Mouse (Mus musculus) Patski (cell line): Measurements from ENCODE around the gene Letm1. TPM values are rescaled to one million over a fixed set of nuclear protein-coding genes. Genes with fewer than 3 reads are reported as not detected.

Experiments
- ATAC-seq: fragments of 100-300 bp; one replicate; pipeline ENCODE4 v1.8.0; 2021
- CTCF ChIA-PET: fragments of 350-600 bp; sonication (Branson Sonifier 250); formaldehyde crosslinking; loops from one replicate; lab custom pipeline; 2022; ENCODE audit warnings: inconsistent platforms; lab: Charles Lee
- POLR2A ChIA-PET: fragments of 350-600 bp; sonication (Branson Sonifier 250); formaldehyde crosslinking; loops from one replicate; lab custom pipeline; 2022; ENCODE audit warnings: antibody characterized with exemption, inconsistent platforms; lab: Charles Lee
- DNase-seq: peaks from one replicate; pipeline ENCODE4 v3.0.0-alpha.2; 2011; ENCODE audit warnings: low read depth, low spot score
- H3K27me3 ChIP-seq: fragments of 371-371 bp; one replicate; pipeline ENCODE4 v1.5.1; 2021
- CTCF ChIP-seq: fragments of 100-300 bp; IDR thresholded peaks from one replicate; pipeline ENCODE4 v1.5.1; 2021
- in situ Hi-C: fragments of 300-500 bp; cut with MboI; formaldehyde crosslinking; loops from 3 replicates; pipeline ENCODE4 v1.11.1; 2018; ENCODE audit warnings: low pct_unique_long_range_greater_than_20kb, mixed read lengths
- polyA plus RNA-seq: library from polyadenylated mRNA; unstranded; gene quantifications from one replicate; pipeline ENCODE4 v1.2.3, GENCODE M21; 2021

Gene Letm1
- polyA plus RNA-seq, 1 experiment from 2014 or later: 64.9 TPM

GRCm38 (mm10) chr5:33726081-33726647 is 56.5 kb downstream of the Letm1 start:
- no peak for DNase-seq
- in situ Hi-C loops: no loop called here
- POLR2A ChIA-PET: no interaction called here
- no peak for TF ChIP-seq CTCF
- H3K27me3 ChIP-seq: no peaks in the 10 kb centered on the region
- CTCF ChIA-PET: interaction anchor here (0.9 to 1.0 kb wide), 2 partner anchors 43 to 50 kb away, joined by 3 to 4 read pairs; no protein-coding TSS in a partner anchor
- no peak for ATAC-seq

DNA sequence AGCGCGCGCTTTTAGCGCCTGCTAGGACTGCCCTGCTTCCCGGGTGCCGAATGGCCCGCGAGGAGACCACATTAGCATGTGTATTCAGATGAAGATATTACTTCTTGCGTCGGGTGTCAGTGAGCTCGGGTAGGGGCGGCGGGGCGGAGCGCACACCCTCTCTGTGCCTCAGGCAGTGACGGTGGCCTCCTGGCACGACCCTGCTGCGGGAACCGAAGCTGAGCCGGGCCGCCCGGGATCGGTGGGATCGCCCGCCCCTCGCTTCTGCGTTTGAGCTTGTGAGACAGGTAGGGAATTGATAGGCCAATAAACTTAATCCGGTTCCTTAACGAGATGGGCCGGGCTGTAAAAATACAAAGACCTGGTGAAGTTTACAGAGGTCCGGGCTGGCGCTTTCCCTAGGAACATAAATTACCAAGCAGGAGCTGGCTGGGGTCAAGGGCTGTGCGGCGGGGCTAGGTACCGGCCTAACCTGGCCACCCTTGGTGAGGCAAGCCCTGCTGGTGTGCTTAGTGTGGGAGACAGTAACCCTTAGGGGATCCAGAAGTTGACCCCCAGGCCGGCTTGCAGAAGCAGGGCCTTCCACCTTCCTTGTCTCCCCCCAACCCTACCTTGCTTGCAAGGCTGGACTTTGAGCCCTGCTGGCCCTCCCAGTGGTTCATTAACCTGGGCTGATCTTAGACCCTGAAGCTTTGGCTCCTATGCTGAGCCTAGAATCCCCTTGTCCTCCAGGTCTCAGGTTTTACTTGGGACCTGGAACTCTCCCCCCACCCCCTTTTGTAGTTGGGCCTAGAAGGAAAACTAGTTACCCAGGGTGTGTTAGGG is 58.8 kb downstream of the Letm1 start:
- CTCF ChIA-PET: interaction anchor here (0.9 kb wide), 1 partner anchor 14 kb away, joined by 3 read pairs; no protein-coding TSS in a partner anchor
- ATAC-seq (no peak), DNase-seq (no peak)
- TF ChIP-seq CTCF: no peak
- in situ Hi-C loops: no loop called here
- POLR2A ChIA-PET: no interaction called here
- no peaks in the 10 kb centered on the region for H3K27me3 ChIP-seq

- no peak for ATAC-seq
- no peaks in the 10 kb centered on the region for H3K27me3 ChIP-seq
- in situ Hi-C loops: no loop called here
- no peak for TF ChIP-seq CTCF
- CTCF ChIA-PET: no interaction called here
- no peak for DNase-seq
- POLR2A ChIA-PET: no interaction called here
These were observed 59.5 kb downstream of the Letm1 start for GRCm38 (mm10) chr5:33723019-33723640.

DNA sequence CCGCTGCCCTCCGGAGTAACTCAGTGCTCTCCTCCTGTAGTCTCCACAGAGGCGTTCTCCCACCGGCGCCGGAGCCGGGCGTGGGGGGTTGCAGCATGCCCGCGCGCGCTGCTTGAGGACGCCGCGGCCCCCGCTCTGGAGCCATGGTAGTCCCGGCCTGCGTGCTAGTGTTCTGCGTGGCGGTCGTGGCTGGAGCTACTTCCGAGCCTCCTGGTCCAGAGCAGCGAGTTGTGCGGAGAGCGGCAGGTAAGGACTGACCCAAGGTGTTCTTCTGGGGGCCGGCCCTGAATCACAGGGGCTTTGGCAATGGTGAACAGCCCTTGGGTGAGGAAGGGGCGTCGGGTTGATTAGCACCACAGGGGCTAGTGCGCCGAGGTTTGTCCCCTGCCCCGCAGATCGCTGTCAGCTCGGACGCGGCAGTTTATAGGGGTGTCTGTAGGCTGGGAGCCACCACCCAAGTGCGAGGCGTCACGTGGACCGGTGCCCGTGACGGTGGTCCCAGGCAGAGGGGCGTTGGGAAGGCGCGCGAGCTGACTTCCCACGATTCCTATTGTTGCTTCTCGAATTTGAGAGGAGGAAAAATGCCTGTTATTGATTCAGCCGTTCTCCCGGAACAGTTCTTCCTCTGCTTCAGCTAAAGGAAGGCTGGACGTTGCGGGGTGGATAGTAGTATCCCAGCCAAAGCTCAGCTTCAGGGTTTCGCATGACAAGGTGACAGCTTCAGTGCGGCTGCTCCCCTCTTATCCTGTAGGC is 60.2 kb downstream of the Letm1 start:
- DNase-seq: no peak
- H3K27me3 ChIP-seq: no peaks in the 10 kb centered on the region
- POLR2A ChIA-PET: interaction anchor here (0.8 to 1.4 kb wide), 2 partner anchors 9 to 10 kb away, joined by 3 to 4 read pairs; no protein-coding TSS in a partner anchor
- no peak for TF ChIP-seq CTCF
- ATAC-seq: no peak
- CTCF ChIA-PET: no interaction called here
- in situ Hi-C loops: no loop called here

- ChIA-PET POLR2A (interaction anchor here (0.6 to 1.4 kb wide), 4 partner anchors 9 to 36 kb away, joined by 3 to 4 read pairs (median 3); no protein-coding TSS in a partner anchor), CTCF (no interaction called here)
- peak; percentile 41 for ATAC-seq
- H3K27me3 ChIP-seq: no peaks in the 10 kb centered on the region
- no peak for DNase-seq
- in situ Hi-C loops: no loop called here
- no peak for TF ChIP-seq CTCF
These were observed 60.9 kb downstream of the Letm1 start, which contains the start of gene Fgfr3 for GRCm38 (mm10) chr5:33721541-33722265. Fgfr3 (plus strand) TSS chr5:33721674.

DNA sequence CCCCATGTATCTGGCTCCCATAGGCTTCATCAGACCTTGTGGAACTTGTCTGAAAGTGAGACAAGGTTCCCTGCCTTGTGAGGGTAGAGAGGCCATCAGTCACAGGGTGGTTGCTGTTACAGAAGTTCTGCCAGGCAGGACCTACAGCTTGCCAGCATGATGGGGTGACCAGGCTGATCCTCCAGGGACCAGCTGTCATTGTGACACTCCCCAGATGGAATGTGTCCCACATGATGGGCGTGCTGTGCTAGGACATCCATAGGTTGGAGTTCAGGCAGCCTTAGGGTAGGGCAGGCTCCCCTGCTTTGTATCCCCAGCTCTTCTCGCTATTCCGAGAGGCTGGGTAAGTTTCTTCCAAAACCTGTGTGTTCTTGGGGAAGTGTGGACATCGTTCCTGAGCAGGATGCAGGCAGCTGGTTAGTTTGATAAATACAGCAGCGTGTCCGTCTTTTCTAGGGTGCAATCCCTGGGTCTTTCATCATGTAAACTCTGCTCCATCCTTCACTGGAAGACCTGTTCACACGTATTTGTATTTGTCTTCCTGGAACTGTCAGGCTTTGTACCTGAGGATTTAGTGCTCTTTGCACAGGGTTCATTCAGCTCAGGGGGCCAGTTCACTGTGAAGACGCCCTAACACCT is 61.6 kb downstream of the Letm1 start:
- DNase-seq (no peak), ATAC-seq (no peak)
- H3K27me3 ChIP-seq: no peaks in the 10 kb centered on the region
- ChIA-PET POLR2A (interaction anchor here (0.6 to 1.5 kb wide), 5 partner anchors 8 to 35 kb away, joined by 3 to 7 read pairs (median 3); no protein-coding TSS in a partner anchor), CTCF (interaction anchor here (1.3 to 1.4 kb wide), 2 partner anchors 12 to 37 kb away, joined by 3 read pairs; no protein-coding TSS in a partner anchor)
- TF ChIP-seq CTCF: no peak
- in situ Hi-C loops: no loop called here

- TF ChIP-seq CTCF: no peak
- no peaks in the 10 kb centered on the region for H3K27me3 ChIP-seq
- POLR2A ChIA-PET: no interaction called here
- no peak for ATAC-seq
- CTCF ChIA-PET: interaction anchor here (0.9 to 2.4 kb wide), 2 partner anchors 20 to 35 kb away, joined by 3 to 5 read pairs; no protein-coding TSS in a partner anchor
- no peak for DNase-seq
- in situ Hi-C loops: no loop called here
These were observed 64.2 kb downstream of the Letm1 start for GRCm38 (mm10) chr5:33718460-33718859.

GRCm38 (mm10) chr5:33716467-33716866 is 66.2 kb downstream of the Letm1 start:
- H3K27me3 ChIP-seq: no peaks in the 10 kb centered on the region
- no peak for DNase-seq
- no peak for ATAC-seq
- ChIA-PET CTCF (interaction anchor here (1.0 to 1.6 kb wide), 4 partner anchors 11 to 41 kb away, joined by 4 to 7 read pairs (median 4); no protein-coding TSS in a partner anchor), POLR2A (interaction anchor here (0.6 kb wide), 1 partner anchor 9 kb away, joined by 3 read pairs; no protein-coding TSS in a partner anchor)
- no peak for TF ChIP-seq CTCF
- in situ Hi-C loops: no loop called here

DNA sequence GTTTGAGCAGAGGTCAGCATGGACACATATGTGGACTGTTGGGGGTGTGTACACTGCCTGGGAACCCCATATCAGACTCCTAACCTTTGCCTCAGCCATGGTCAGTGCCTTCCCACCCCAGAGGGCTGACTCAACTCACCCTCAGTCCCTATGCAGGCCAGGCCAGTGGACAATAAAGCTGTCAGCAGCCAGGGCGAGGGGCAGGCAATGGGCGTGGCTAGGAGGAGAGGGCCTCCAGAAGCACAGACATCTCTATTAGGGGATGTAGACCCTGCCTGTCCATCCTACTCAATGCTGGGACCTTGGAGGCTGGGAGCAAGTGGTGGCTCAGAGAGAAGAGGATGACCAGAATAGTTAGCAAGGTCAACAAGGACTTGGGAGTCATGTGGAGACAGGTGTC is 67.4 kb downstream of the Letm1 start:
- ATAC-seq: no peak
- H3K27me3 ChIP-seq: no peaks in the 10 kb centered on the region
- DNase-seq: no peak
- in situ Hi-C loops: no loop called here
- no peak for TF ChIP-seq CTCF
- ChIA-PET CTCF (interaction anchor here (1.0 to 1.6 kb wide), 3 partner anchors 10 to 41 kb away, joined by 3 to 7 read pairs (median 4); no protein-coding TSS in a partner anchor), POLR2A (no interaction called here)
